Mouse (Mus musculus) forebrain, embryonic 15.5 days (tissue): ENCODE measurements around the gene Dhrs11. TPM values are rescaled to one million over a fixed set of nuclear protein-coding genes. Genes with fewer than 3 reads are reported as not detected.
"Not testable (repeated sequence)": the region's sequence is repeated elsewhere in the genome, so short reads cannot be mapped to it uniquely, and the experiment has no call there.

Experiments
- ATAC-seq: fragments of 200-750 bp; cut with Nextera tagmentation; replicated peaks from 2 replicates; pipeline ENCODE4 v1.8.0; 2017; ENCODE audit warnings: mild to moderate bottlenecking, moderate TSS enrichment, moderate library complexity
- H3K27ac ChIP-seq: fragments of 300-500 bp; sonication (generic); replicated peaks from 2 replicates; pipeline ENCODE4 v1.5.1; 2015; ENCODE audit warnings: mild to moderate bottlenecking, inconsistent platforms
- H3K27me3 ChIP-seq: fragments of 300-500 bp; sonication (generic); 2 replicates; pipeline ENCODE4 v1.6.1; 2015; ENCODE audit warnings: inconsistent platforms
- H3K36me3 ChIP-seq: fragments of 300-500 bp; sonication (generic); 2 replicates; pipeline ENCODE4 v1.6.1; 2015; ENCODE audit warnings: mild to moderate bottlenecking, inconsistent platforms
- H3K4me1 ChIP-seq: fragments of 300-500 bp; sonication (generic); 2 replicates; pipeline ENCODE4 v1.6.1; 2015; ENCODE audit warnings: inconsistent platforms
- H3K4me2 ChIP-seq: fragments of 300-500 bp; sonication (generic); replicated peaks from 2 replicates; pipeline ENCODE4 v1.6.1; 2015; ENCODE audit warnings: mild to moderate bottlenecking, inconsistent platforms
- H3K4me3 ChIP-seq: fragments of 300-500 bp; sonication (generic); 2 replicates; pipeline ENCODE4 v1.5.1; 2015; ENCODE audit warnings: mild to moderate bottlenecking, inconsistent platforms
- H3K9ac ChIP-seq: fragments of 300-500 bp; sonication (generic); replicated peaks from 2 replicates; pipeline ENCODE4 v1.6.1; 2015; ENCODE audit warnings: mild to moderate bottlenecking, inconsistent platforms
- H3K9me3 ChIP-seq: fragments of 300-500 bp; sonication (generic); 2 replicates; pipeline ENCODE4 v1.6.1; 2016; ENCODE audit warnings: inconsistent platforms
- WGBS: fragments of 180-500 bp; shearing (Covaris S2); methylation state at CpG from one replicate; pipeline ENCODE4 v1.1.7; 2015; ENCODE audit warnings: mixed read lengths; 5-methylcytosine and 5-hydroxymethylcytosine counted together
- polyA plus RNA-seq: library from polyadenylated mRNA; unstranded; fragments of >200 nt; fragmentation: Nextera tagmentation; extraction: Ambion mirVana; gene quantifications from 2 replicates; pipeline ENCODE4 v1.2.1, GENCODE M21; 2015

Gene Dhrs11
- polyA plus RNA-seq, 1 experiment from 2014 or later = 4.7 TPM

DNA sequence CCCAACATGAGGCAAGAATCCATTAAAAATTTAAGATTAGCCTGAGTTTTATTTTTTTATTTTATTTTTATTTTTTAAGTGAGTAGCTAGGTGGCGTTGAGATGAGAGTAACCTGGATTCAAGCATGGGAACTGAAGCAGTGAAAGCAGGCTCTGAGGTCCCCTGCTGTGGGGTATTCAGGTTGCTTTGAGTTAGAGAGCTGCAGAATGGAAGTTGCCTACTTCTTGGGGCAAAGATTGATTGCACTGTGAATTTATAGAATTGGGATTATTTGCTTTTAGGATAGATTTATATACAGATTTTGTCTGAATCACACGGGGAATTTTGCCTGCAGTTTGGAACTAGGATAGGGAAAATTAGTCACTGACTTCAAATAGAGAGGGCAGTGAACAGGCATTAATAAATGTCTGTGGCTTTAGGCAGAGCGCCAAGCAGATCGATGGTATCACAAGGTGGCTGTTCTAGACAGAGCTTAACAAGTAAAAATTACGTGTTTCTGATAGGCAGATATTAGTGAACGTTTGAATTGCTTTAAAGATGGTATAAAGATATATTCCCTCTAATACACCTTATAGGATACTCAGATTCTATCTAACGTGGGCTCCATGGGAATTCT is 18.8 kb upstream of the Dhrs11 start:
- Histone ChIP-seq H3K4me3 (no peak overlapping the region), H3K9ac (no peak overlapping the region), H3K4me2 (no peak overlapping the region), H3K36me3 (peaks cover 46% of the 10 kb centered on the region), H3K4me1 (no peaks in the 10 kb centered on the region), H3K27ac (no peak overlapping the region), H3K9me3 (no peaks in the 10 kb centered on the region), H3K27me3 (no peaks in the 10 kb centered on the region)
- 86% methylated on average over 7 of the region's 7 CpGs for WGBS
- ATAC-seq = no peak

- 96% methylated on average over 15 of the region's 15 CpGs for WGBS
- Histone ChIP-seq H3K4me1 (no peaks in the 10 kb centered on the region), H3K27ac (no peak overlapping the region), H3K4me3 (no peak overlapping the region), H3K36me3 (peaks cover 43% of the 10 kb centered on the region), H3K27me3 (no peaks in the 10 kb centered on the region), H3K4me2 (no peak overlapping the region), H3K9me3 (no peaks in the 10 kb centered on the region), H3K9ac (no peak overlapping the region)
- ATAC-seq = no peak
These were observed 18.1 kb upstream of the Dhrs11 start for GRCm38 (mm10) chr11:84846741-84847474.

- WGBS = 91% methylated on average over 2 of the region's 2 CpGs
- H3K9ac ChIP-seq = no peak overlapping the region
- H3K4me3 ChIP-seq = no peak overlapping the region
- H3K27me3 ChIP-seq = no peaks in the 10 kb centered on the region
- no peak overlapping the region for H3K4me2 ChIP-seq
- no peaks in the 10 kb centered on the region for H3K4me1 ChIP-seq
- ATAC-seq = no peak
- H3K9me3 ChIP-seq = no peaks in the 10 kb centered on the region
- H3K36me3 ChIP-seq = peaks cover 60% of the 10 kb centered on the region
- no peak overlapping the region for H3K27ac ChIP-seq
These were observed 10.5 kb upstream of the Dhrs11 start for GRCm38 (mm10) chr11:84839330-84839729.

- ATAC-seq = peak; percentile 7; the same call in 1 of the 2 replicates
- peaks cover 34% of the 10 kb centered on the region for H3K36me3 ChIP-seq
These were observed 701 bp upstream of the Dhrs11 start for GRCm38 (mm10) chr11:84829495-84829894.

DNA sequence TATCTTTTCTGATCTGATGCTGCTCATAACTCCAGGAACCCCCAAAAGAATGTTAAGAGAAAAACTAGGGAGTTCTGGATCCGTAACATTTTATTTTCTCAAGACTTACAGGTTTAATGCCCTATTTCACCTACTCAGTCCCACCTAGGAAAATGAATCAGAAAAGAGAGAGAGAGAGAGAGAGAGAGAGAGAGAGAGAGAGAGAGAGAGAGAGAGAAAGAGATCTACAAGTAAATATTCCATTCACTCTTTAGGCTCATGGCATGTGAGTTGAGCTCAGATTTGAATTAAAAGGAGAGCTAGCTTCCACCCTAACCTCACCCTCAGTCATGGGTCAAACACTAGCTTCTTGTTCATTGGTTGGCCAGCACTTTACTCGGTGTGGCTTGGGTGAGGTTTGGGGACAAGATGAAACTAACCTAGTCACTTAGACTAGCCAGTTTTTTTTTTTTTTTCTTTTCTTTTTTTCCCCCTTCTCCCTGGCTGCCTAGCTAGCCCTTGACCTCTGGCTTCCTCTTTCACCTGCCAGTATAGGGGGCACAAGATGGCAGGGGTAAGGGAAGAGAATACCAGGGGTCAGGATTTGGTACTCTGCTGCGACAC is 792 bp downstream of the Dhrs11 start:
- Histone ChIP-seq H3K27me3 (no peaks in the 10 kb centered on the region), H3K4me3 (peak overlapping the region; percentile 50), H3K9me3 (no peaks in the 10 kb centered on the region), H3K9ac (peak overlapping the region; percentile 55; the same call in 1 of the 2 replicates), H3K36me3 (peaks cover 22% of the 10 kb centered on the region), H3K4me2 (peak overlapping the region; percentile 92), H3K4me1 (peaks cover 14% of the 10 kb centered on the region), H3K27ac (no peak overlapping the region)
- no peak for ATAC-seq
- WGBS = 44% methylated on average over 3 of the region's 3 CpGs

More at GRCm38 (mm10) chr11:84829495-84829894, 701 bp upstream of the Dhrs11 start:
- WGBS = 79% methylated on average over 11 of the region's 11 CpGs
- not testable (repeated sequence) for H3K9ac ChIP-seq, H3K27ac ChIP-seq, H3K9me3 ChIP-seq, H3K27me3 ChIP-seq
- Histone ChIP-seq H3K4me3 (peak overlapping the region; percentile 50; the same call in 1 of the 2 replicates), H3K4me2 (peak overlapping the region; percentile 92), H3K4me1 (peaks cover 14% of the 10 kb centered on the region)

DNA sequence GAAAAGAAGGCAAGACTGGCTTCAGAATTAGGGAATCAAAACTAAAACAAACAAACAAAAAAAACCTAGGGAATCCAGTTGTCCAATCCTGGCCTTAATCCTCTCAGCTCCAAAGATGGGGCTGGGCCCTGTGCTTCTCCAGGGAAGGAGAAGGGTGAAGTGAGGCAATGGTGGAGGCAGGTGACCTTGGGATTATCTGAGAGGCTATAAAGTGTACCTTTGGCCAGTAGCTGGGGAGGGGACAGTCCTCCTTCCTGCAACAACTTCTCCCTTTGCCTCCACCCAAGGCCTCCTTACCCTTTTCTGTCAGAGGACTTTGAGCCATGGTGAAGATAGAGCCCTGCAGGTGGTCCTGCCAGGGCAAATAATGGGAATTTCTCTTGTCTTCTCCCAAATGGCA is 1.3 kb downstream of the Dhrs11 start:
- H3K27me3 ChIP-seq = no peaks in the 10 kb centered on the region
- H3K9ac ChIP-seq = no peak overlapping the region
- H3K36me3 ChIP-seq = peaks cover 17% of the 10 kb centered on the region
- no peak overlapping the region for H3K27ac ChIP-seq
- ATAC-seq = no peak
- H3K4me3 ChIP-seq = no peak overlapping the region
- H3K4me2 ChIP-seq = no peak overlapping the region
- H3K4me1 ChIP-seq = peaks cover 14% of the 10 kb centered on the region
- no peaks in the 10 kb centered on the region for H3K9me3 ChIP-seq

DNA sequence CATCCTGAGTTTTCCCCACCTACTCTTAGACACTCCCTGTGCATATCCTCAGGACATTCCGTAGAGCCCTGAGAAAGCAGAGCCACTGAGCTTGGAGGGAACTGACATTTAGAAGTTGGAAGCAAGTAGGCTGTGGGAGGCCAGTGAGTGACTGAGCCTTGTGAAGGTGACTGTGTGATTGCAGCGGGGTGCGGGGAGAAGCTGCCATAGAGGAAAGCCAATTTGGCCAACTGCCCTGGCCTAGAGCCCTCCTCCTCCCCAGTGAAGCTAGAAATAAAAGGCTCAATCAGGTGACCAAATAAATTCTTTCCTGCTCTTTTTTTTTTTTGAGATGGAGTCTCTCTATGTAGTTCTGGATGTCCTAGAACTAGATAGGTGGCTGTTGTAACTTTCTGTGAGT is 2.6 kb downstream of the Dhrs11 start:
- H3K9me3 ChIP-seq = no peaks in the 10 kb centered on the region
- H3K4me3 ChIP-seq = no peak overlapping the region
- no peak for ATAC-seq
- H3K36me3 ChIP-seq = peaks cover 8% of the 10 kb centered on the region; the same call in 1 of the 2 replicates
- peaks cover 14% of the 10 kb centered on the region for H3K4me1 ChIP-seq
- no peak overlapping the region for H3K9ac ChIP-seq
- no peaks in the 10 kb centered on the region for H3K27me3 ChIP-seq
- WGBS = 55% methylated on average over 3 of the region's 3 CpGs
- no peak overlapping the region for H3K4me2 ChIP-seq
- no peak overlapping the region for H3K27ac ChIP-seq

GRCm38 (mm10) chr11:84825261-84825807 is 3.5 kb downstream of the Dhrs11 start:
- no peaks in the 10 kb centered on the region for H3K9me3 ChIP-seq
- no peak overlapping the region for H3K9ac ChIP-seq
- H3K4me1 ChIP-seq = peaks cover 14% of the 10 kb centered on the region
- H3K36me3 ChIP-seq = peaks cover 5% of the 10 kb centered on the region; the same call in 1 of the 2 replicates
- ATAC-seq = no peak
- H3K4me3 ChIP-seq = no peak overlapping the region
- WGBS = 88% methylated on average over 10 of the region's 10 CpGs
- H3K27me3 ChIP-seq = no peaks in the 10 kb centered on the region
- H3K27ac ChIP-seq = no peak overlapping the region
- no peak overlapping the region for H3K4me2 ChIP-seq

DNA sequence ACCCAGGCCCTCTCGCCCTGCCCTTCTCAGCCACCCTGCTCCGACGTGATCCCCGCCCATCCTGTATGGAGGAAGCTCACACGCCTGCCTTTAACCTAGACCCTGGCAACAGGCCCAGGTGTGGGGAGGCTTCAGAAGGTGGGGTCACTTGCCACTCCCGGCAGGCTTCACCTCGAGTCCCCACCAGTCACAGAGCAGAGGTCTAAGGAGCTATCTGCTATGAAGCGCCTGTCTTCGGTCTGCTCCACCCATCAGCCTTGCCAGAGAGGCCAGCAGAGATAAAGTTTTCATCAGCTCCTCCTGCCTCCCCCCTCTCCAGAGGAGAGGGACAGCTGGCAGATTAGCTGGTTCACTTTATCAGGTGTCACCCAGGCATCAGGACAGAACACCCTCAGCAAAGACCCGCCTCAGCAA is 5.3 kb downstream of the Dhrs11 start:
- Histone ChIP-seq H3K9me3 (no peaks in the 10 kb centered on the region), H3K4me2 (no peak overlapping the region), H3K4me3 (no peak overlapping the region), H3K27me3 (no peaks in the 10 kb centered on the region), H3K4me1 (peaks cover 6% of the 10 kb centered on the region), H3K27ac (no peak overlapping the region), H3K9ac (no peak overlapping the region), H3K36me3 (no peaks in the 10 kb centered on the region)
- 66% methylated on average over 10 of the region's 10 CpGs for WGBS
- ATAC-seq = no peak

- no peaks in the 10 kb centered on the region for H3K27me3 ChIP-seq
- H3K4me2 ChIP-seq = no peak overlapping the region
- H3K36me3 ChIP-seq = no peaks in the 10 kb centered on the region
- peaks cover 5% of the 10 kb centered on the region; the same call in 1 of the 2 replicates for H3K4me1 ChIP-seq
- ATAC-seq = no peak
- 84% methylated on average over 5 of the region's 5 CpGs for WGBS
- no peaks in the 10 kb centered on the region for H3K9me3 ChIP-seq
- H3K4me3 ChIP-seq = no peak overlapping the region
- H3K27ac ChIP-seq = no peak overlapping the region
- no peak overlapping the region for H3K9ac ChIP-seq
These were observed 6.3 kb downstream of the Dhrs11 start for GRCm38 (mm10) chr11:84822487-84822886.

DNA sequence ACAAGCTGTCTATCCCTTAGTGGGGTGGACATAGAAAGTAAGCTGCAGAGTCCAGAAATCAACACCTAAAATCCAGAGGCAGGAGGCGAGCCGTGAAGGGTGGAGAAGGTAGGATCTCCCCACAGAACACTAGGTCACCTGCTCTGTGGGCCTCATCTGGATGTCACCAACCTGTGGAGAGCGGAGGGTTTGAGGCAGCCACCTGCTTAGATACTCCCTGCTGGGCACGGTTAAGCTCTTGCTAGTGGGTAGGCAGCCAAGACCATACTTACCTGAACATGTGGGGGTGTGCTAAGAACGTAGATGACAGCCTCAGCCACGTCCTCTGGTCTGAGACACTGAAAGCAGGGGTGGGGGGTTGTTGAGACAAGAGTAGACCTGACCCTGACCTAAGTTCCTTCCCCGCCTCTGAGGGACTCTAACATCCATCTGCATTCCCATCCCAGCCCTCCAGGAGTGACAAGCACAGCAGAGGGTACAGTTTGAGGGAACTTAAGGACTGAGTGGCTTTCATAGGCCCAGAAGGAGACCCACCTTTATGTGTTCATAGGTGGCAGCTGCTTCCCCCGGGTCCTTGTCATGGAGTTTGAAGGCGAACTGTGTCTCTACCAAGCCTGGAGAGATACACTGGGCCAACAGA is 7.5 kb downstream of the Dhrs11 start:
- Histone ChIP-seq H3K4me1 (peaks cover 5% of the 10 kb centered on the region; the same call in 1 of the 2 replicates), H3K4me2 (no peak overlapping the region), H3K9ac (no peak overlapping the region), H3K27me3 (no peaks in the 10 kb centered on the region), H3K9me3 (no peaks in the 10 kb centered on the region), H3K4me3 (no peak overlapping the region), H3K27ac (no peak overlapping the region), H3K36me3 (no peaks in the 10 kb centered on the region)
- no peak for ATAC-seq
- 90% methylated on average over 9 of the region's 9 CpGs for WGBS
